Mouse (Mus musculus): ENCODE data around the gene Gm3839.
"Not testable (repeated sequence)": the region's sequence is repeated elsewhere in the genome, so short reads cannot be mapped to it uniquely, and the experiment has no call there.

Gene Gm3839

GRCm38 (mm10) chr14:11356626-11357025 is at the start of gene Gm3839:
TSS of gene Gm3839 (minus strand) at chr14:11356726.
- DNase-seq (ENCODE audit: low spot score), result not testable (repeated sequence)

GRCm38 (mm10) chr14:11405661-11406060 is 49.1 kb upstream of the Gm3839 start:
- DNase-seq (ENCODE audit: low spot score), result no peak

- no peak for DNase-seq (ENCODE audit: low spot score)
These were observed 21.3 kb upstream of the Gm3839 start for GRCm38 (mm10) chr14:11377846-11378245.

GRCm38 (mm10) chr14:11375225-11375624 is 18.7 kb upstream of the Gm3839 start:
- DNase-seq (ENCODE audit: low spot score), result no peak

GRCm38 (mm10) chr14:11346086-11346485 is 10.4 kb downstream of the Gm3839 start:
- no peak for DNase-seq (ENCODE audit: low spot score)

- DNase-seq (ENCODE audit: low spot score), result no peak
These were observed 26.5 kb downstream of the Gm3839 start for GRCm38 (mm10) chr14:11329993-11330392.

- DNase-seq (ENCODE audit: low spot score), result peak; percentile 27
These were observed 49.4 kb downstream of the Gm3839 start for GRCm38 (mm10) chr14:11307079-11307478.

GRCm38 (mm10) chr14:11287956-11288355 is 68.6 kb downstream of the Gm3839 start:
- DNase-seq (ENCODE audit: low spot score), result not testable (repeated sequence)

- no peak for DNase-seq (ENCODE audit: low spot score)
These were observed 99.3 kb downstream of the Gm3839 start for GRCm38 (mm10) chr14:11257161-11257705.

- DNase-seq (ENCODE audit: low spot score), result no peak
These were observed 108.5 kb downstream of the Gm3839 start for GRCm38 (mm10) chr14:11248053-11248452.

- DNase-seq (ENCODE audit: low spot score), result no peak
These were observed 112.0 kb downstream of the Gm3839 start for GRCm38 (mm10) chr14:11244546-11244945.

- DNase-seq (ENCODE audit: low spot score), result no peak
These were observed 124.4 kb downstream of the Gm3839 start for GRCm38 (mm10) chr14:11232086-11232485.
